Mouse (Mus musculus) embryo, embryonic 10.5 days (tissue): ENCODE data around the gene Nap1l3.
A peak's percentile ranks its signal among the peaks of the same experiment; 100 is the strongest.

Experiments
- DNase-seq: peaks from one replicate; pipeline ENCODE4 v3.0.0-alpha.2; 2015; ENCODE audit warnings: low spot score

Nap1l3 gene

DNA sequence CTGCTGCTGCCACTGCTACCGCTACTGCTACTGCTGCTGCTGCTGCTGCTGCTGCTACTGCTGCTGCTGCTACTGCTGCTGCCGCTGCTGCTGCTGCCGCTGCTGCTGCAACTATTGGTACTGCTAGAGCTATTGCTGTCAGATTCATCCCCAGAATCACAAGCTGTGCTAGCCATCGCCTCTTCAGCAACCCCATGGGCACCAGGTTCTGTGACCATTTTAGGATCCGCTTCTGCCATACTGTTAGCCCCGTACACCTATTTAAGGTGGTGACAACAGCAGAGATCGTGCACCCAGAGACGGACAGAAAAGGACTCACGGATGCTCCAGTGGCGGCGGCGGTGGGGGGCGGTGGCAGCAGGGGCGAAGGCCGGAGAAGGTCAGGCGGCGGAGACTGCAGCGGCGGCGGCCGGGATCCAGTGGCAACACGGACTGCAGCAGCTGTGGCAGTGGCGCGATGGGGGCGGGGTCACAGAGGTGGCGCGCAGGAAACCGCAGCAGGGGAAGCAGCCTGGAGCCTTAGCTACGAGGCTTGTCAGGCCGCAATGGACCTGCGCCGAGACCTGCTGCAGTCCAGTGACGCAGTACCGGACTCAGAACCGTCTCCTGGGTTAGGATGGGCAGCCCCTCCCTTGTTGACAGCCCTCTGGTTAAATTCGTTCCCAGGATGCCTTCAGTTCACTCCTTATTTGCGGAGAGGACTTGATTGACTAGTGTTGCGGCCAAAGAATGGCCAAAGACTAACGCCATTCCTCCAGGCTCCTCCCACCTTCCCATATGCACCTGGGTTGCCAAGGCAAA, at the start of gene Nap1l3:
Nap1l3 (minus strand) TSS at position 621 of the 801 bp plus-strand sequence.
- DNase-seq: peak; percentile 76

DNA sequence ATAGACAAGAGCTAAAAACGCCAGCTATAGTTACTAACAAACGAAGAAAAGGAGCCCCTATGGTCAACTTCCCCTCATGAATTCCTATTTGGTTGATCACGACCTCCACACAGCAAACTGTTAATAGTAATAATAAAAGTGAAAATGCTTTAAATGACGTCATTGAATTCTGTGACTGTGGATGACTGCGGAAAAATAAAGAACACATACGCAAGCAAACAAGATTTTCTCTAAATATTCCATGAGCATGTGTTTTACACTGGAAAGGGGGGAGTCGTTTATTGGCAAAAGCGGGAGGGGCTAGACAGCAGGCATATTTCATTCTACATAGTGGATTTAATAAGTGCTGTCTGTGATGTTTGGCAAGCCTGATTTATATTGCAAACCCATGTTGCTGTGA, 451 bp upstream of the Nap1l3 start:
- no peak for DNase-seq
